ENCODE assay signal across 10 mouse cellular contexts in the genomic region with DNA sequence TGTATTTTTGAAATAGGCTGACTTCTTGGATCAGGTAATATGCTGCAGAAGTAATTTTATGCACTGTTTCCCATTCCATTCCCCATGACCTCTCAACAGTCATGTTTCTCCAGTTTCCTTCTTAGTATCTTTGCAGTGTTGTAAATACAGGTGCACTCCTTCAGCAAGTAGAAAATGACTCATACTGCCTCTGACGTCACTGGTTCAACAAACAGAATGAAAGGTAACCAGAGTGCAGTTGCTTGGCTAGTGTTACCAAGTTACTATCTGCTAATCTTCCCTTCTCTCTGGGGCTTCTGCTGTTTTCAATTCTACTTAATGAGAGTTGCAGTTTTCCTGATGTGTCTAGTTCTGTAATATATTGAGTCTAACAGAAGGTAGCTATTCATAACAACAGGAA.
DNase-seq lines count a peak whose midpoint lies in the region; ATAC-seq and TF ChIP-seq lines count a peak whose summit lies in the region.
"Had no signal": no experiment of that assay in that cellular context is flagged by ENCODE, and none has a peak within 500 bp of the region (broad histone marks: within the 10 kb centered on the region; RNA-seq: fewer than 3 reads in every experiment).

No protein-coding gene starts in this region.

- H3K9ac ChIP-seq in lung, postnatal 0 days (replicated peaks; ENCODE audit: low read depth) = no peak overlapping the region
- no peak overlapping the region for H3K9ac ChIP-seq in stomach, embryonic 16.5 days (ENCODE audit: low read length)
- H3K9ac ChIP-seq in midbrain, embryonic 16.5 days (ENCODE audit: low read depth, low read length) = no peak overlapping the region
- H3K9ac ChIP-seq: neural tube, embryonic 15.5 days had no signal

- H3K27ac ChIP-seq in lung, postnatal 0 days (ENCODE audit: low read length) = no peak overlapping the region
- no peak overlapping the region for H3K27ac ChIP-seq in stomach, embryonic 16.5 days (ENCODE audit: low read length)
- H3K27ac ChIP-seq in midbrain, embryonic 16.5 days (ENCODE audit: low read length) = no peak overlapping the region
- no peak overlapping the region for H3K27ac ChIP-seq in forebrain, embryonic 10.5 days
- H3K27ac ChIP-seq: hindbrain, embryonic 10.5 days; neural tube, embryonic 15.5 days had no signal

- 9% methylated on average over 1 of the region's 1 CpGs for WGBS in lung, postnatal 0 days
- WGBS in lung, adult 2 months = 12% methylated on average over 1 of the region's 1 CpGs
- 5% methylated on average over 1 of the region's 1 CpGs for WGBS in stomach, embryonic 16.5 days
- 56% methylated on average over 1 of the region's 1 CpGs for WGBS in midbrain, embryonic 16.5 days
- 75% methylated on average over 1 of the region's 1 CpGs for whole genome bisulfite sequencing in forebrain, embryonic 10.5 days

- peak; percentile 70 for DNase-seq in lung, postnatal 0 days (ENCODE audit: low spot score)
- no peak for DNase-seq in lung, adult 2 months
- peak; percentile 70 for DNase-seq in MN1 (ENCODE audit: low spot score)
- DNase-seq in forebrain, embryonic 10.5 days (ENCODE audit: extremely low spot score, low spot score) = no peak
- DNase-seq: midbrain, embryonic 14.5 days had no signal

- no peak for TF ChIP-seq EP300 in lung, postnatal 0 days (IDR thresholded peaks at IDR 0.05)

- no peaks in the 10 kb centered on the region for H3K27me3 ChIP-seq in lung, postnatal 0 days (replicated peaks; ENCODE audit: insufficient read depth, low read length)
- no peaks in the 10 kb centered on the region for H3K27me3 ChIP-seq in stomach, embryonic 16.5 days (ENCODE audit: control insufficient read depth, insufficient read depth, low read length)
- H3K27me3 ChIP-seq in midbrain, embryonic 16.5 days (ENCODE audit: control insufficient read depth, insufficient read depth, low read depth, low read length) = no peaks in the 10 kb centered on the region
- H3K27me3 ChIP-seq in forebrain, embryonic 10.5 days (ENCODE audit: poor library complexity, severe bottlenecking) = no peaks in the 10 kb centered on the region
- H3K27me3 ChIP-seq: neural tube, embryonic 15.5 days had no signal

- H3K9me3 ChIP-seq in lung, postnatal 0 days (ENCODE audit: low read length) = no peaks in the 10 kb centered on the region
- no peaks in the 10 kb centered on the region for H3K9me3 ChIP-seq in stomach, embryonic 16.5 days (replicated peaks; ENCODE audit: control insufficient read depth, low read length)
- H3K9me3 ChIP-seq in midbrain, embryonic 16.5 days (replicated peaks; ENCODE audit: control insufficient read depth, low read length, poor library complexity, severe bottlenecking) = no peaks in the 10 kb centered on the region
- no peaks in the 10 kb centered on the region for H3K9me3 ChIP-seq in forebrain, embryonic 10.5 days
- H3K9me3 ChIP-seq: hindbrain, embryonic 10.5 days; neural tube, embryonic 15.5 days had no signal

- TF ChIP-seq POLR2A in lung, adult 2 months (IDR thresholded peaks at IDR 0.05; ENCODE audit: borderline replicate concordance, extremely low read depth, low read depth, low read length) = no peak

- no peaks in the 10 kb centered on the region; the same call in 1 of the 2 replicates for H3K4me1 ChIP-seq in lung, postnatal 0 days (ENCODE audit: insufficient read depth, low read depth, low read length)
- no peaks in the 10 kb centered on the region for H3K4me1 ChIP-seq in lung, adult 2 months (ENCODE audit: control insufficient read depth, insufficient read depth, low read length)
- peaks cover 9% of the 10 kb centered on the region; the same call in 1 of the 2 replicates for H3K4me1 ChIP-seq in stomach, embryonic 16.5 days (ENCODE audit: control insufficient read depth, insufficient read depth, low read length)
- peaks cover 3% of the 10 kb centered on the region; the same call in 1 of the 2 replicates for H3K4me1 ChIP-seq in midbrain, embryonic 16.5 days (ENCODE audit: control insufficient read depth, insufficient read depth, low read length)
- no peaks in the 10 kb centered on the region for H3K4me1 ChIP-seq in forebrain, embryonic 10.5 days
- H3K4me1 ChIP-seq: hindbrain, embryonic 10.5 days had no signal

- H3K36me3 ChIP-seq in lung, postnatal 0 days (ENCODE audit: insufficient read depth, low read length) = no peaks in the 10 kb centered on the region
- no peaks in the 10 kb centered on the region for H3K36me3 ChIP-seq in stomach, embryonic 16.5 days (ENCODE audit: control insufficient read depth, insufficient read depth, low read length)
- no peaks in the 10 kb centered on the region for H3K36me3 ChIP-seq in midbrain, embryonic 16.5 days (ENCODE audit: control insufficient read depth, insufficient read depth, low read length)
- H3K36me3 ChIP-seq in forebrain, embryonic 10.5 days (replicated peaks) = no peaks in the 10 kb centered on the region
- H3K36me3 ChIP-seq: hindbrain, embryonic 10.5 days; neural tube, embryonic 15.5 days had no signal

- H3K4me2 ChIP-seq in lung, postnatal 0 days (replicated peaks; ENCODE audit: low read depth, low read length) = no peak overlapping the region
- H3K4me2 ChIP-seq in stomach, embryonic 16.5 days (ENCODE audit: low read depth, low read length) = no peak overlapping the region
- H3K4me2 ChIP-seq in midbrain, embryonic 16.5 days (ENCODE audit: low read length) = no peak overlapping the region
- H3K4me2 ChIP-seq: neural tube, embryonic 15.5 days had no signal

- no peak overlapping the region for H3K4me3 ChIP-seq in lung, postnatal 0 days (ENCODE audit: low read depth, low read length)
- no peak overlapping the region for H3K4me3 ChIP-seq in lung, adult 2 months (replicated peaks; ENCODE audit: extremely low read depth, low read depth, low read length)
- H3K4me3 ChIP-seq in stomach, embryonic 16.5 days (replicated peaks; ENCODE audit: low read length) = no peak overlapping the region
- H3K4me3 ChIP-seq in midbrain, embryonic 16.5 days (ENCODE audit: low read depth, low read length) = no peak overlapping the region
- no peak overlapping the region for H3K4me3 ChIP-seq in forebrain, embryonic 10.5 days
- H3K4me3 ChIP-seq: hindbrain, embryonic 10.5 days; neural tube, embryonic 15.5 days had no signal

- no peak for TF ChIP-seq CTCF in lung, postnatal 0 days (IDR thresholded peaks at IDR 0.05)
- no peak for TF ChIP-seq CTCF in lung, adult 2 months (IDR thresholded peaks at IDR 0.05; ENCODE audit: insufficient read depth, low read length)

- ATAC-seq in lung, postnatal 0 days = peak; percentile 55
- ATAC-seq in inflammation-experienced regulatory T-cells, adult 6 months = peak; percentile 80
- ATAC-seq in stomach, embryonic 16.5 days (ENCODE audit: insufficient read depth, low FRiP score) = peak; percentile 80; the same call in 1 of the 2 replicates
- ATAC-seq in midbrain, embryonic 16.5 days = no peak

Comparison
In these comparisons a context has a peak if more than half of its experiments do, and no peak if none do; other contexts are left out.
1. DNase-seq: peak in lung, postnatal 0 days (single experiment) and MN1 (single experiment); none in lung, adult 2 months (single experiment) and forebrain, embryonic 10.5 days (single experiment).